Mouse (Mus musculus) cerebellum, postnatal 14 days (tissue): ENCODE results near the gene Hdac7.

Experiments
- DNase-seq, 2 experiments: peaks; one replicate each; pipeline ENCODE4 v3.0.0; 2021; ENCODE audit warnings: mixed read lengths in 2 of 2

The Hdac7 gene

DNA sequence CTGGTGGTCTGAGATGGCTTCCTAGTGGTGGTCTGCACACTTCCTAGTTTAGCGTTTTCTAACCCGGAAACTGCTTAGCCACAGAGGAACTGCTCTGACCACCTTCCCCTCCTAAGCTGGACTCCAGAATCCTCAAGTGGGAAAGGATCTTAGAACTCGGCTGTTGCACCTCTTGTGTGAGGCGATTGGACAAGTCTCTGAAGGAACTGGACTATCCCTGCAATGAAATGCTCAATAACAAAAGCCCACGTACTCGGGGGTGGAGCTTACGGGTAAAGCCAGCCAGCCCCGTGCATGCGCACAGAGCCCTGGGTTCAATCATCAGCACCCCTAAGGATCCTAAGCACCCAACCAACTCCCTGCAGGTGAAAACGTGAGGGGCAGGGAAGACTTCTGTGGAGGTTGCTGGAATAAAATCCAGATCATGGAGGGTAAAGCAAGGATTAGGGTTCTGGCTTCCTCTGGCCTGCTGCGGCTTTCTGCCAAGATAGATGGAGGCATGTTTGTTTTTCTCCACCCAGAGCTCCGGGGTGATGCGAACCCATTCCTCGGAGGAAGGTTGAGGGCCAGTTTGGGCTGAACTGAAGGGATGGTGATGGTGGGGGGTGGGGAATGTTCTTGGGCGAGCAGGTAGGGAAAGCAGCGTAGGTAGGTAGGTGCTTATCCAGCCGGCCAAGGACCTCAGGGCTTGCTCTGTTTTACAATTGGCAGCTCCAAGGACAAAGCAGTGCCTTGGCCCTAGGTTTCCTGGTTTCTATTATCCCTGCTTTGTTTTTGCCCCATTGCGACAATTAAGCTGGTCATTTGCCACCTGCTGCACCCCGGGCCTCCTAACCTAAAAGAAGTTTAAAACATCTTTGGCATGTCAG, 56.3 kb downstream of the Hdac7 start:
- DNase-seq, result no peak

DNA sequence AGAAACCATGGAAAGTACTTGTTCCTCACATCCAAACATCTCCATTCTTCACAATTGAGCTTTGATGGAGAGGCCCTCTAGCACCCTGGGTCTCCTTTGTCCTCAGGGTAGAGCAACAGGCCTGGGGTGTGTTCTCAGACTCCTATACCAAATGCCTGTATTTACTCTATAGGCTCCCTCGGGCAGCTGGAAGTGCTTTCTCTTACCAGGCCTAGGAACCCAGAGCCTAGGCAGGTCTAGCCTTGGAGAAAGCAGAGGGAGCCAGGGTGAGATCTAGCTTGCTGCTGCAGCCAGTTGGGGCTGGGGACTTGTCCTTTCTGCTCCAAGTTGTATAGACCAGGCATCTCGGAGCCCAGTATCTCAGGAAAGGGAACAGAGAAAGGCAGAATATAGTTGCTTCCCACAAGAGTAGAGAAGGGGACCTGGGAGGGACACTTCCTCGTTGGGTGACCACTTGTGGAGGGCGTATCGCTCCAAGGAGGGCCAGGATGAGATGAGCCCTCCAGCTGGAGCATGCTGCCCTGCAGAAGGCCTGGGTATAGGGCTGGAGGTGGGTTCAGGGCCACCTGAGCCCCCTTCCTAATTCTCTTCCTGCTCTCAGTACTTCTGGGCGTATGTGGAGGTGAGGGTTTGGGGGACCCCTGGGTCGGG, 57.0 kb downstream of the Hdac7 start:
- DNase-seq, result no peak

DNA sequence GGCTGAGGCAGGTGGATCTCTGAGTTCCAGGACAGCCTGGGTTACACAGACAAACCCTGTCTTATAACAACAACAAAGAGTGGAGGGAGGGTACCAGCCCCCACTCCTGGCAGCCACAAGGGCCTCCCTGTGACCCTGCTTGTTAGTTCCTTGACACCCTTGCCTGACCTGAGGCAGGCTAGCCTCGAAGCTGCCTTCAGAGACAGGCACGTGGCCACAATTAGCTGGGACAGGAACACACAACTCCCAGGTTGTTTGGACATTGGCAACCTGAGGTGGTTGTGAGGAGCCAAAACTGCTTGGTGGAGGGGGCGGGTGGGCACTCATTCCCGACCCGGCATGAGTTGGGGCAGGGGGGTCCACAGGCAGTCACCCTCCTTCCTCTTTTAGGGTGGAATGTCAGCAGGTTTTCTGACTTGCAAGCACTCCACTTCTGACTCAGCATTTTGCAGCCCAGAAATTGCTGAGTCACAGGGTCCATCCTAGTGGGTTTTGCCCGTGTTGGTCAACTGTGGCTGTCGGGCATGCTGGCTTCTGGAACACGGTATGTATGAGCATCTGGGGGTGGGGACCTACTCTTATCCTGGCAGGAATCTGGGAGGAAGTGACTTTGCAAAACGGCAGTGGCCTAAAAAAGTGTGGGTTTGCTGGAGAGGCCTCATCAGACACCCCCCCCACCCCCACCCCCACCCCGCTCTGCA, 57.7 kb downstream of the Hdac7 start:
- no peak for DNase-seq

DNA sequence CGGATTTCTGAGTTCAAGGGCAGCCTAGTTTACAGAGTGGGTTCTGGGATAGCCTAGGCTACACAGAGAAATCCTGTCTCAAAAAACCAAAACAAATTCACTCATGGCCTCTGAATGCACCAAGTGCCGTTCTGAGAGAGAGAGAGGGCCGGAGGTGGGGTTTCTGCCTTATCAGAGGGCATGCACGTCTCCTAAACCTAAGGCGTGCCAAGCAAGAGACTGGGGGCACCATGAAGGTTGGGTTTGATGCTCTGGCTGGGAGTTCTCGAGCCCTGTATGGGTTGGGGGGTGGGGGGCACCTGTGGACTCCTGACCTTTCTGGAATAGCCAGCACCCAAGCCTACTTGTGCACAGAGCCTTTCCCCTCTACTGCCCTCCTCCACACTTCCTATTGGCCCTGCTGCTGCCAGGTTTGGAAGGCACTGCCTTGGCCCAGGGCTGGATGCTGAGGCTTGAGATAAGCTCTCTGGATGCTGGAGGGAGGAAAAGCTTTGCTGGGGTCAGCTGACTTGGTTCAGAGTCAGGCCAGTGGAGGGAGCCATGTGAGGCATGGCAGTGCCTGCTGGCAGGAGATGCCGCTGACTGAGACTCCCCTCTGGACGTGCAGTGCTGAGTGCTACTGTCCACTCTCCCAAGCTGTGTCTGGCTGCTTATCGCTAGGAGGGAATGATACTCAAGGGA, 58.4 kb downstream of the Hdac7 start:
- no peak for DNase-seq

DNA sequence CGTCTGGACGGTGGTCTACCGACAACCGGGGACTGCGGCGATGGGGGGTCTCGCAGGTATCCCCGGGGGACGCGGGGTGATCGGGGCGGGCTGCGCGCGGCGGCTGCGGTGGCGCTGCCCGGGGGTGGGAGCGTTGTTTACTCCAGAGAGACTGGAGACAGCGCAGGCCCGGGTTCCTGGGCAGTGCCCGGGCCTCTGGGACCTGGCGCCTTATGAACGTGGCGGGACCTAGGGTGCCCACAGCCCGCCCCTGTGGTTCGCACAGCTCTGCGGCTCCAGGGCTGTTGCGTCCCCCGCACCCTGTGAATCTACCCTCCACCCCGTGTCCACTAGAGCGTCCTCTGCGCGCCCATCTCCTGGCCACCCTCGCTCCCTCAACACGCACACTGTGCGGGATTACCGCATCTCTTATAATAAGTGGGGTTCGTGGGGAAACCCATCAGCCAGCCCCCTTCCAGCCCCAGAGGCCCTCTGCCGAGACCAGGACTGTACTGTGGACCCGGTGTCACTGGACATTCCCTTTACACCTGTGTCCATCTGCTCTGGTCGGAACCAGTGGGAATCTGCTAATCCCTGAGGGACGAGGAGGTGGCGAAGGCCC, 59.6 kb downstream of the Hdac7 start:
- DNase-seq, result peak; percentile 66 to 67

DNA sequence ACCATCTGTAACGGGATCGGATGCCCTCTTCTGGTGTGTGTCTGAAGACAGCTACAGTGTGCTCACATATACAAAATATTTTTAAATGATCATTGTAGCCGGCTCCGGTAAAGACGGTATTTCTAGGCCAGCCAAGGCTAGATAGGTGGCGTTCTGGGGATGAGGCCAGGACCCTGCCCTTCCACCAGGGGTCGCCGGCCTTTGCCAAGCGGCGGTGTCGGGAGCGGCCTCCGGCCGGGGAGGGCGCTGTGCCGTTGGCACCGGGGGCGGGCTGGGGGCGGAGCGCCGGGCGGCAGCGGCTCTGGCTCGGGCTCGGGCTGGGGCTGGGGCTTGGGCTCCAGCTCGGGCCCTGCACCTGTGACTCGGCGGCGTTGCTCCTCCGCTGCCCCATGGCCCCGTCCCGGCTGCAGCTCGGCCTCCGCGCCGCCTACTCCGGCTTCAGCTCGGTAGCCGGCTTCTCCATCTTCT, 60.2 kb downstream of the Hdac7 start:
- peak; percentile 96 to 97 for DNase-seq

DNA sequence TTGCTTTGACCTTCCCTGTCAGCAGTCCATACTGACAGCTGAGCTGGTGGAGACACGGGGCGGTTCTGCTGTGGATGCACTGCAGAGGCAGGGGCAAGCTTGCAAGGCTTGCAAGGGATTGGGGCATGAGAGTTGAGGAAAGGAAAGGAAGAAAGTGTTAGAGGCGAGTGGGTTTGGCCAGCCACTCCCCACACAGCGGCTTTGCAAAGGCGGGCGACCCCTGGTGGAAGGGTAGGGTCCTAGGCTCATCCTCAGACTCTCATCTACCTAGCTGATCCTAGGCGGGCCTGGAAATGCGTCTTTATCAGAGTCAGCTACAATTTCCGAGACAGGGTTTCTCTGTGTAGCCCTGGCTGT, 61.6 kb downstream of the Hdac7 start:
- DNase-seq, result peak; percentile 73 to 80

DNA sequence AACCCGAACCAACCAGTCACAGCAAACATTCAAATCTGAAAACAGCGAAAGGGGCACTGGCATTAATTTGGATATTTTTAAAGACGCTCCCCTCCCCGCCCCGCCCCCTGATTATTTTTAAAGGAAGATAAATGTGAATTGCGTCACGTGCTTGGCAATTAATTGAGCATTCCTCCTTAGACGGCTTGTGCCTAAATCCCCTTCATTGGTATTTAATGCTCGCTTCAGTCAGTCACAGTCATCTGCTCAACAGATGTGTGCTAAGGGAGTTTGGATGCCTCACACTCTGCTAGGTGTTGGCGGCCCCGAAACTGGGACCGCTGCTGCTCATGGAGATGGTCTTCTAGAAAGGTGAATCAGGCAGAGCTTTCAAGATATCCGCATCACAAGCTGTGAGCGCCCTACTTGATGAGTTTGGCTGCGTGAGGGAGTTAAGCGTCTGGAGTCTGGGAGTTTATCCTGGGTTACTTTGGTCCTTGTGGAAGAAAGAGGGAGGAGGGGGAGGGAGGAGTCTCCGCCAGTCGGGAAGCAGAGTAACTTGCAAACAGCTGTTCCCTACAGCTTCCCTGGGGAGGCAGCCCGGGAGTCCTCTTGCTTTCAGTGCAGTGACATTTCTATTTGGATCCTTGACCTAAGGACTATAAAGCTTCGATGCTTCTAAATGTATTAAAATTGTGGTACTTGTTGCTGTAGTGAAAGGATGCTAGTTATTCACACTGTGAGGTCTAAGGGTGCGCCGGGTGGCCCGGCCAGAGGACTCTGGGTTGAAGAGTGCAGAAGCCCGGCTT, 62.1 kb downstream of the Hdac7 start:
- DNase-seq, result no peak

DNA sequence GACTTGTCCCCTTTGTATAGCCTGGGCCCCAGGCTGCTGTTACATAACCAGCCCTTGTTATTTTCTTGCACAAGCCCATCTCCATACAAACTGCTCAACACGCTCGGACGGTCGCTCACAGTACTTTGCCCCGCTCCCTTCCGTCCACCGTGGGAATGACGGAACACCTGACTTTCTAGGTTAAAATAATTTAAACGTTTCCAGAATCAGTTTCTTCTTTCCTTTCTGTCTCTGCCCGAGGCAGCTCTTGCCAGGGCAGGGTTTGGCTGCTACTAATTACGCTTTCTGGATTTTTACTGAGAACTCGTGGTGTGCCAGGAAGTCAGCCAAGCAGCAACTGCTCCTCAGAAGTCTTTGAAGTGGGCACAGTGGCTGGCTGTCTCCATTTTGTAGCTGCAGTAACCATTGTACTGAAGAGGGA, 63.7 kb downstream of the Hdac7 start:
- DNase-seq, result no peak

DNA sequence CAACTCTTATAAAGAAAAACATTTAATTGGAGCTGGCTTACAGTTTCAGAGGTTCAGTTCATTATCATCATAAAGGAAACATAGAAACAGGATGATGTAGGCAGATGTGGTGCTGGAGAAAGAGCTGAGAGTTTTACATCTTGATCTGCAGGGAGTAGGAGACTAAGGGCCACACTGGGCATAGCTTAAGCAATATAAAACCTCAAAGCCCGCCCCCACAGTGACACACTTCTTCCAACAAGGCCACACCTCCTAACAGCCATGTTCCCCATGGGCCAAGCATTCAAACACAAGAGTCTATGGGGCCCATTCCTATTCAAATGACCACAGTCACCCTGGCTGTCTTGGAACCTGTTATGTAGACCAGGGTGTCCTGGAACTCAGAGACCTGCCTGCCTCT, 64.7 kb downstream of the Hdac7 start:
- no peak for DNase-seq

DNA sequence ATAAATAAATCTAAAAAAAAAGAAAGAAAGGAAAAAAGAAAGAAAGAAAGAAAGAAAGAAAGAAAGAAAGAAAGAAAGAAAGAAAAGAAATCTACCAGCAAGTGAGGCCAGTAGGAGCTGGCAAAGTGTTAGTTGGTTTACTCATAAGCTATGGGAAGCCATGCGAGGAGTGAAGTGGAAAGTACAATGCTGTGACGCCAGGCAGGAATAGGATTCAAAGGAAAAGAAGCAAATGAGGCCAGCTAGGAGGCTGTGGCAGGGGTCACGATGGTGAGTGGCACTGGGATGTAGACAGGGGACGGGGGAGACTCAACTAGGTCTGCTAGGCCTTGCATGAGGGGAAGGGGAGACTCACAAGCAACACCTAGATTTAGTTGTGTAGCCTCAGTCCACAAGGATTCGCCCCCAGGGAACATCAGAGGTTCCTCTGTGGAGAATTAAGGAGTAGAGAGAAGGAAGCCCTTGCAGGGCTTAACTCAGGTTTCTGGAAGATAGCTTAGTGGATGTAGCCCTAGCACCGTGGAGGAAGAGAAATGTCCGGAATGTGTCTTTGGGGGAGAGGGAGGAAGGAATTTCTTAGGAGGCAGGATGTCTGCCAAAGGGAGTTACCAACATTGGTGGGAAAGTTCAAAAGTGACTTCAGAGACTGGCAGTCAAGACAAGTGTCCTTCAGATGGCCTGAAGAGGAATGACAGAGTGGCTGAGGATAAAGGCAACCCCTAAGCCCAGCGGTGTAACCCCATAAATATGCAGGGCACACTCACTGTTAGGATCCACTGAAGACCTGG, 65.8 kb downstream of the Hdac7 start, which contains the start of gene Slc48a1:
Gene Slc48a1, plus strand, starts transcription at position 210 of the 788 bp plus-strand sequence.
- no peak for DNase-seq

DNA sequence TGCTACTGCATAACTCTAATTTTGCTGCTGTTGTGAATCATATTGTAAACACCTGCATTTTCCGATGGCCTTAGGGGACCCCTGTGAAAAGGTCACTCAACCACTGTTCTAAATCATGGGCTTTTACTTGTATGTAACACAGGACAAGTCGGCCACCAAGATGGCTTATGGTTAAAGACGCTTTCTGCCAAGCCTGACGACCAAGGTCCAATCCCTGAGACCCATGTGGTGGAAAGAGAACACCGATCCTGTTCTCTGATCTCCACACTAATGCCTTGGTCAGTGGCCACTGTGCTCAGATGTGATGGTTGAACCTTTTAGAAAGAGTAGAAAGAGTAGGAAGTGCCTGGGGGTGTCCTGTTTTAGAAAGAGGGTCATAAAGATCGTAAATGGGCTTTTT, 67.4 kb downstream of the Hdac7 start:
- no peak for DNase-seq

DNA sequence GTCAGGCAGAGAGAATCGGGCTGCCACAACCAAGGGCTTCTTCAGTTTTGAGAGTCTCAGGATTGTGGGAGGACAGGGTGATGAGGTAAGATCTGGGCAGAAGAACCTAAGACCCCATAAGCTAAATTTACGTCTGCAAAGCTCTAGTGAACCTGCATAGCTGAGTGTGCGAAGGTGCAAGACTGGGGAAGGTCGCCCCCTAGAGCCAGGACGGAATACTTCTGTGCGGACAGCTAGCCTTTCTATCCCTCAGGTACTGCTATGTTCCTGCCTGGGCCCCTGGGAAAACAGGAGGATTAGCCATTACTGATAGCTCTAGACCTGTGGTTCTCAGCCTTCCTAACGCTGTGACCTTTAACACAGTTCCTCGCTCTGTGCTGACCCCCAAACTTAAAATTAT, 67.8 kb downstream of the Hdac7 start:
- DNase-seq, result peak; percentile 90 to 93

DNA sequence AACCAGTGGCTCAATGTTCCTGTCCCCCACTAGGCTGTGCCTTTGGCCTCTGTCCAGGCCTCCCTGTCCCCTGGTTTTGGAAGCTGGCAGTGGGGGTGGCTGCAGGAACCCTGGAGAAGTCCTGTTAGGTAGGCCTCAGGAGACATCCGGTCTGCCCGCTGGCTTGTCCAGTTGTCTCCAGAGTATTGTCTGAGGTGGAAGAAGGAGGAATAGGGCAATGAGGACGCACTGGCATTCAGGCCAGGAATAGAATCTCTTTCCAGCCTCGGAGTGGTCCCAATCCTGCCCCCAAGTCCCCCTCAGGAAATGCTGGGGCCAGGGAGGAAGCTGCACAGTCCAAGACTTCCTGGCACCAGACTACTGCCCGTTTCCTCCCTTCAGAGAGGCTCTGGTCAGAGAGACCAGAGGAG, 70.3 kb downstream of the Hdac7 start:
- DNase-seq, result no peak

DNA sequence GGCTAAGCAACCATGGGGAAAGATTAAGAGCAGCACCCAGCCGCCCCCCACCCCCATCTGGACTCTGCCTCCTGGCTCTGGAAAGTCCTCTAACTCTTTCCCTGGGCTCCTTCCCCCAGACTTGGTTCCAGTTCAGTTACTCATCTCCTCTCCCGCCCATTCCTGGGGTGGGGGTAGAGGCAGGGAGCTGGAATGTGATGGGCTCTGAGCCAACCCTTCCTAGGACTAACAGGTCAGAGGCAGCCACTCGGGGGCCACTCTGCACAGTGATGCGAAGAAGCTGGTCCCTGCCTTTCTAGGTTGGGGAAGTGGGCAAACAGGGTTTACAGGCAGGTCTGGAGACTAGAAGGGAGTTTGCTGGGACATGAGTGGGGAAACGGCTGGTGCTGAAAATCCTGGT, 71.2 kb downstream of the Hdac7 start:
- DNase-seq, result no peak

DNA sequence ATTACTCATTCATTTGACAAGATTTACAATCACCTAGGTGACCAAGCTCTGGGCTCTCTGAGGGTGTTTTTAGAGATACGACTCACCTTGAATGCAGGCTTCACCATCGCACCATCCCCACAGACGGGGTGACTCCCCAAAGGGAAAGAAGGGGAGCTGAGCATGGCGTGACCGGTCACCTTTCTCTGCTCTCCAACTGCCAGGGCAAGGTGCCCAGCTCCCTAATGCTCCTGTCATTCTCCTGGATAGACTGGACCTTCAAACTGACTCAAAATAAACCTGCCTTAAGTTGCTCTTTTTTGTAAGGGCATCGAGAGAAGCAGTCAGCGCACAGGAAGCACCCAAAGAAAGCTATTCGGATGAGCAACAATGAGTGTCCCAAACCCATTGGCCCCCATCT, 74.0 kb downstream of the Hdac7 start:
- no peak for DNase-seq

DNA sequence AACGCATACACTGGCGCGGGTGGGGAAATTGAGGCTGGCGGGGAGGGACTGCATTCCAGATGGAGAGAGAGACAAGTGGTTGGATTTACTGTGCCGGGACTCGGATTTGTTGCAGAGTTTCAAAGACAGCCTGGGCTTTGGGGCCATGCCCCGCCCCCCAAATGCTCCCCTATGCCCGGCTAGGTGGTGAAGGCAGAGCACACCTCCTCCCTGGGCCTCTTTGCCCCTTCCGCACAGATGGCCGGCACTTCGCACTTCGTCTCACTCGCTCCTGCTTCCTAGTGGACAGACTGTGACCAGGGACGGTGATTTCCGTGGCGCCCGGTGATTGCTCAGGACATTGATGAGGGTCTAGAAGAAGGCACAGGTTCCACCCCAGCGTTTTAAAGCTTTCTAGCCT, 76.1 kb downstream of the Hdac7 start:
- DNase-seq, result peak; percentile 72 to 80

DNA sequence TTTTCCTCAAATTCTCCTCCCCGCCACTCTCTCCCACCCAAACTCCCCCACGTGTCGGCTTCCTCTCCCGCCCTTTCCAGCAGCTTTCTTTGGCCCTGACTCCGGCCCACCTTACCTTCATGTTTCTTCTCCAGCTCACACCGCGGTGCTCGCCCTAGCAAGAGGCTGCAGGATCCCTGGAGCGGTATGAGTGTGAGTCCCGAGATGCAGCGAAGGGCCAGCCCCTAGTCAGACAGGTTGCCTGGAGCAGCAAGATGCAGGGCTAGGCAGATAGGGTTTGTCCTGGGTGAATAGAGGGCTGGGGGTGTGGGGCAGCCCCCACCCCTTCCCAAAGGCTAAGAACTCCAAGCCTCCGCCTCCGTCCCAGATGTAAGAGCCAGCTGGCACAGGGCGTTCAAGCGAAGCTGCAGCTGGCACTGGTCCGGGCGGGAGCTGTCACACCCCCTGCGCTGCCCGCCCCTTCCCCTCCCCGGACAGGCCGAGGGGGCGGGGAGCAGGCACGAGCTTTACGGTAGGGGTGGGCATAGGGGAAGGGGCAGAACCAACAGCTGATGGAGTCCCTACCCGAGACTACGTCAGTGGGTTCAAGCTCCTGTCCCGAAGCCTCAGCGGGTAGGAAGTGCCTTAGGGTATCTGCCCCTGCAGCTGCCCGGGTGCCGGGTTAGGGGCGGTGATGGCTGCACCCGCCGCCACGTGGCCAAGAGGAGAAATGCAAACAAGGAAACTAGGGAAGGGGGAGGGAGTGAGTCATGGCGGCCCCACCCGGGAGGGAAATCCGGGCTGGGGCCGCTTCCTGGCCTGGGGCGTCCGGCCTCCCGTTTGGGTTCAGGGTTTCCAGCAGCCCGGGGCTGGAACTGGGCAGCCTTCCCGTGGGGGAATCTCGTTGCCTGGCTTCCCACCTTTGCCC, 76.8 kb downstream of the Hdac7 start, which contains the start of gene Rapgef3:
Gene Rapgef3, minus strand, starts transcription at position 693 of the 907 bp plus-strand sequence.
- DNase-seq, result peak; percentile 84 to 86

DNA sequence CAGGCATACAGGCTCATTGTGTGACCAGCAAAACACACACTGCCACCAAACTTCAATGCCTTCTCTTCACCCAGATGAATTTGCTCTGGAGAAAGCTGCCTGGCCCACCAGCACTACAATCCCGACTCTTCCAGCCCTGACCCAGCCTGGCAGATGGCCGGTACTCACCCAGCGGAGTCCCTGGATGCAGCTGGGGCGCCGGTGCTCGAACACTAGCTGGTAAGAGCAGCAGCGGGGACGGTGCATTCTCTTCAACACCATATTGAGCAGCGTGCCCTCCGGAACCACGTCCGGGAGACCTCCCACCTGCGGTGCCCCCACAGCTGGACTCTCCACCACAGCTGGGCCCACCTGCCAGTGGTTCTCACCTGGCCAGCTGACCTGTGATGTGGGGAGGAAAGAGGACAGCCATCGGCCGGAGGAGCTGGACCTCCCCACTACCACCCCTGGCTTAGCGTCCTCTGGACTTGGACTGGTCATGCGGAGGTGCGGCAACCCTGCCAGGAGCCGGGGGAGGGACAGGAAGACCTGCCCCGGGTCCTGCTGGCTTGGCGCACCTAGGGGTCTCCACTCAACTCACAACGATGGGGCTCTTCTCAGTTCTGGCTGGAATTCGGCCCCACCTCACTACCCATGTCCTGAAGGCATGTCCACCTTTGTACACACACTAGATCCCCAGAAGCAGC, 77.6 kb downstream of the Hdac7 start:
- DNase-seq, result peak; percentile 59 to 66
